Mouse (Mus musculus) monocyte, adult 2 months (primary cell): ENCODE results near the gene Nr1i3.

Source experiments
- DNase-seq, 2 experiments: peaks; one replicate each; pipeline ENCODE4 v3.0.0; 2022; ENCODE audit warnings: low spot score in 2 of 2, low read depth in 1 of 2

Gene Nr1i3

DNA sequence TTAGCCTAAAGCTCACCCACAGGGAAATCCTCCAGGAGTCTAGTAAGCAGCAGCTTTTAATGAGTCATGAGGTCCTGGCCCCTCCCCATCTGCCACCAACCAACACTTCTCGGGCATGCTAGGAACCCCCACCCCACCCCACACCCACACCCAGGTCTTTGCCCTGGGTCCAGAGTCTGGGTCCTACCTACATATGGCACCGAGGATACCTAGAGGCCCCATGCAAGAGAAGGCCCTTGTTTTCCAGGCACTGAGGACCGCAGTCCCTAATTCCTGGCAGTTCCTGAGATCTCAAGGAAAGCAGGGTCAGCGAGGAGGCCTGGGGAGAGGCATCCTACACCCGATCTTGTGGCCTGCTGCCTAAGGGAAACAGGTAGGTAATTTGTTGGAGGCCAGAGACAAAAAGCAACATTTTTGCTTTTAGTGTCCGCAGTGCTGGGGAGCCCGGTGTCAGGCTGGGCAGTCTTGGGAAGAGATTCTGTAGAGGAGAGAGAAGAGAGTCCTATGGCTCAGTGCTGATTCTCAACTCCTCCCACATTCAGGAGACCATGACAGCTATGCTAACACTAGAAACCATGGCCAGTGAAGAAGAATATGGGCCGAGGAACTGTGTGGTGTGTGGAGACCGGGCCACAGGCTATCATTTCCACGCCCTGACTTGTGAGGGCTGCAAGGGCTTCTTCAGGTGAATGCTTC is at the start of gene Nr1i3:
Gene Nr1i3 (plus strand): TSS at position 170 of the 696 bp plus-strand sequence.
- DNase-seq = no peak

DNA sequence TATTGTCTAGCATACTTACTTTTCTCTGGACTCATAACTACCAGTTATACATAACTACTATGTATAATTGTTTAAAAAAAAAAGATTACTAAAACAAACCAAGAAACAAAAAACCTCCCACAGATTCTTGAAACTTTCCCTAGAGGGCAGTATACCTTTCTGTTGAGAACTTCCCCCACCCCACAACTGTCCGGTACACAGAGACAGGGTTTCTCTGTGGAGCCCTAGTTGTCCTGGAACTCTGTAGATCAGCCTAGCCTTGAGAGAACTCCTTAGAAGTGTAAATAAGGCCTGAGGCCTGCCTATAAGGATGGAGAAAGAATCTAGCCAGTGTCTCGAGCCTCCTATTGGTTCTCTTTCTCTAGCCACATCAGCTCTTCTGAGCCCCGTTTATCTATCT is 49.5 kb upstream of the Nr1i3 start:
- no peak for DNase-seq

DNA sequence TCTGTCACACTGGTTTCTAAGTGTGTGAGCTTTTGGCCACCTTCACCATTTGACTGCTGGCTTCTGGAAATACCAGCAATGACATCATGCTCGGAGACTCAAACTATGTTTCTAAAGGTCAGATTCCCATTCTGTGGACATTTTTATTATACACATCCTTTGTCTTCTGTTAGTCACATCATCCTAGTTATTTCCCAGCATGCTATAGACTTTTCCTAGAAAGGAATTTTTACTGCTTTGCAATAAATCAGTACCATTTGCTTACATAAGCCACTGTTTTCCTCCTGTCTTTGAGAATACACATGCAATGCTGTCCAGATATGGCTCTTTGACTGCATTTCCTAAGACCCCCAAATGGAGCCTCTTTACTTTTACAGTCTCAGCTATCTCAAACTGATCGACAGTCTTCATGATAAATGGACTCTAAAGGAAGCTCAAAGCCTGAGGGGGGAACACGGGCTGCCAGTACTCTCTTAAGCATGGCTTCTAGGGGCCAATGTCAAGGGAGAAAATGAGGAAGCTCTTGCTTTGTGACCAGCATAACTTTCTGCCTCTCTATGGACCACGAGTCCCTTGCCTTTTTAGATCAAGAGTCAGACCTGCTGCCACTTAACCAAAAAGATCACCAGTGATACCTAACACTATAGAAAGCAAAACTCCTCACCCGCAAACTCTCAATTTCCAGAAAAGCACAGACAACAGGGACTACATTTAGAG is 48.0 kb upstream of the Nr1i3 start:
- DNase-seq = no peak

DNA sequence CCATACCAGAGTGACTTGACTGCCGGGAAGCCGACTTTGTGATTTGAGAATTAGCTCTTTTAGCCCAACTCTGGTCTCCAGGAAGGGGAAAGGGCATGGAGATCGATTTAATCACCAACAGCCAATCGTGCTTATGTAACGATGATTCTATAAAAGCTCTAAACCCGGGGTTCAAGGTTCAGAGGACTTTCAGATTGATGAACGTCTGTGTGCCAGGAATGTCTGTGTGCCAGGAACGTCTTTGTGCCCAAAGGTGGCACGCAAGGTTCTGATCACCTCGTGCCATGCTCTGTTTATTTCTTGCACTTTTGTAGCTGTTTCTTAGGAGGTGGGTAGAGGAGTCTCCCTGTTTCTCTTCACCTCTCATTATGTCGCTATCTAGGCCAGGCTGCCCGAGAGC is 44.9 kb upstream of the Nr1i3 start:
- no peak for DNase-seq

DNA sequence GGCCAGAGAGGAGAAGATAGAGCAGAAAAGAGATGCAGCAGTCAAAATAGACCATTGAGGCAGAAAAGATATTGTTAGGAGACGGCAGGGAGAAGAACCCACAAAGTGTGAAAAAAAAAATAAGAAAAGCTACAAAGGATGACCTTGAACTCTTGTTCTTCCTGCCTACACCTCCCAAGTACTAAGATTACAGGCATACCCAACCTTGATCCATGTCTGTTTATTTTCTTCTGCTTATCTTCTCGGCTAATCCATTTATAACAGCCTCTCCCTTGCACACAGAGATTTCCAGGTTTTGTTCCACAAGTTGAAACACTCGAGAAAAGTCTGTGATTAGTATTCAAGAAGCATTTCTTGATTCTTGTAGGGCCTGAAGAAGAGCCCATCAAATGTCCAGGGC is 43.9 kb upstream of the Nr1i3 start:
- DNase-seq = no peak

DNA sequence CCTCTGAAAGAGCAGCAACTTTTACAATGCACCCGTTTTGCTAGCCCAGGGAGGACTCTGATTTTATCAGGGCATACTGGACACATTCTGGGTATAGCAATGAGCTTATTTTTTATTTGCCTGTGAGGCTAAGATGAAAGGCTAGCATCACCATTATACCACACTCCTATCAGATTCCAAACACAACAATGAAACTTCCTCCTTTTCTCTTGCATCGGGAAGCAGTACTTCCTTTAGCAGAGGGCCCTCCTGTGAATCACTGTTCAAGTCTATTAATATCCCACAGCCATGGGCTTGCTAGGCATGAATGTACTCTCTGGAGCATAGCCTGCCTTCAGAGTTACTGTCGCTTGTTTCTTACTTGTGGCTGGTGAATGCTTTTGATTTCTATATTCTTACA is 42.6 kb upstream of the Nr1i3 start:
- DNase-seq = no peak

DNA sequence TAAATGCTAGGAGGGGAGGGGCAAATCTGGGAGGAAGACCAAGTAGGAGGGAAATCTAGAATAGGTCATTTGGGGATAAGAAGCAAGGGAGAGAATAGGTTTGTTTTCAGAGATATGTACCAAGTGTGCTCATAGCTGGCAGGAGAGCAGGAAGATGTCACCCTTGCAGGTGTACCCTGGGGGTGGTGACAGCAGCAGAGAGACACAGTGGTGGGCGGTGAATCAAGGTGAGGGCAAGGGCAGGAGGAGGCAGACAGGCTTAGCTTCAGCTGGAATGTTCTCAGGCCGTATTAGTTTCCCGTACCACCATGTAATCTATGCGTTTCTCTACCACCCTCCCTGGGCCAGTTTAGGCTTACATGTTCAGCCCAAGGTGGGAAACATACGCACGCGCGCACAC is 41.0 kb upstream of the Nr1i3 start:
- no peak for DNase-seq

DNA sequence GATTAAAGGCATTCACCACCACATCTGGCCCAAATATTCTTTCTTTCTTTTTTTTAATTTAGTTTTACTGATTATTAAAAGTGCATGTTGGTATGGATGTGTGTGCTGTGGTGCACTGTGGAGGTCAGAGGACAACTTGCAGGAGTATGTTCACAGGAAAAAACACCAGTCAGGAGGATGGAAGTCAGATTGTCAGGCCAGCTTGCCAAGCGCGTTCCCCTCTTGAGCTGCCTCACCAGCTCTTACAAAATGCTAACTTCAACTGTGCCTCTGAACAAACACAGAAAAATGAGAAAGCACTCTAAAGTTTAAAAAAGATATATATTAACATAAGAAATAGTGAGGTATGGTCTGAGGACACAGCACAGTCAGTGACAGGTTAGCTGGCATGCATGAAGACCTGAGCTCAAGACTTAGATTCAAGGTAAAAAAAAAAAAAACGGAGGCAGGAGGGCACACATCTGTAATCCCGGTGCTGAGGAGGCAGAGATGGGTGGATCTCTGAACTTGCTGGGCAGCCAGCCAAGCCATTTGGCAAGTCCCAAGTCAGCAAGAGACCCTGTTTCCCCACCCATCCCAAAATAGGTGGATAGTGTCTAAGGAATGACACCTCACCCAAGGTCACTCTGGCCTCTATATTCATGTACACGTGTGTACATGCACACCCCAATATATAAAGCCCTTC is 34.1 kb upstream of the Nr1i3 start:
- DNase-seq = no peak

DNA sequence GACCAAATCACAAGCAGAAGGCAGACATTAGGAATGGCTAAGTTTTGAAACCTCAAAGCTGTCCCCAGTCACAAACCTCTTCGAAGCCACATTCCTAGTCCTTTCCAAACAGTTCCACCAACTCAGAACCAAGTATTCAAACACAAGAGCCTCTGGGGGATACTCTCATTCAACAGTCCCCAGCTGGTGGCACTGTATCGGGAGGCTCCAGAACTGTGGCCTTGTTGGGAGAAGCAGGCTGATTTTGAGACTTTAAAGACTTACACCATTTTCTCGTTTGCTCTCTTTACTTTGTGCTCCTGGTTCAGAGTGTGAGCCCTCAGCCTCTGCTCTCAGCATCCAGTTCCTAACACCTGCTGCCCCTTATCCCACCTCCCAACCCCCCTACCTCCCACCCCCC is 30.7 kb upstream of the Nr1i3 start:
- DNase-seq = no peak

DNA sequence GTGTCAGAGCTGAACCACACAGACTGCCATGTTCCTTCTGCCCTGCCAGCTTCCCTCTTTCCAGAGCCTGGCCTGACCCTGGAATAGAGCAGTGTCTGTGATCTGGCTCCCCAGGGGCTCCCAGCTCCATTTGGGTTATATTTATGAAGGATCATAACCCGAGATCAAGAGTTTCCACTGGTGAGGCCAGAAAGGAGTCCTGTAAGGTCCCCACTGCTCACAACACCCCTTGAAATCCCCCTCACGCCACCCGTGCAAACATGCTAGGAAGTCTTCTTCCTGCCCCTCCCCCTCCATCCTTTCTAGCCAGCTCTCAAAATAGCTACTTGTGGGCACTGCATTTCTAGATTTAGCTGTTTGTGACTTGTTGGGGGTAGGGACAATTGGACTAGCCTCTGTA is 30.1 kb upstream of the Nr1i3 start:
- no peak for DNase-seq

DNA sequence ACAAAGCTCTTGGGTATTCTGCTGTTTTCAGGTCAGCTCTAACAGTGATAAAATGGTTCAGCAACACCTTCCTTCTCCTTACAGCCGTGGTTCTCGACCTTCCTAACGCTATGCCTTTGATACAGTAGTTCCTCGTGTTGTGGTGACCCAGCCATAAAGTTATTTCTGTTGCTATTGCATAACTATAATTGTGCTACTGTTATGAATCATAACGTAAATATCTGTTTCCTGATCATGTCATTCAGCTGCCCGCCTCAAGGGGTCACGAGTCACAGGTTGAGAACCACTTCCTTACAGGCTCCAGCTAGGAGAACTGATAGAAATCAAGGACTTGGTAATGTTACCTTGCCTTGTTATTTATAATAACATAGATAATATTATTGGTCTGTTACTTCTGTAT is 29.5 kb upstream of the Nr1i3 start:
- peak; percentile 56 to 58 for DNase-seq

DNA sequence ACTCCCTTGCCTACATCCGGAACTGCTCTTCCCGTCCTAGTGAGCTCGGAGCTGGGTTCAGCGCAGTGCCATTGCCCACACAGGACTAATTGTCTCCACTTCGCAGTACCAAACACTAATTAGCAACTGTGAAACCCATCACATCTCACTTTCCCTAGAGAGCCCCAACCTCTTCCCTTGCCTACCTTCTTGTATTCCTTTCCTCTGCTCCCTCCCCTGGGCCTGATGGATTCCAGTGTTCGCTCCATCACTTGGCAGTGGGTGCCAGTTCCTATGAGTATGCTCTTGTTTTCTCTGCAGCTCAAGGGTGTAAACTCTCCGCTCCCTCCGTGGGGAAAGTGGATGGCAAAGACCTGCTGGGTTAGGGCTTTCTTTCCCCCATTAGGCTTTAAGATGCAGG is 28.1 kb upstream of the Nr1i3 start:
- no peak for DNase-seq

DNA sequence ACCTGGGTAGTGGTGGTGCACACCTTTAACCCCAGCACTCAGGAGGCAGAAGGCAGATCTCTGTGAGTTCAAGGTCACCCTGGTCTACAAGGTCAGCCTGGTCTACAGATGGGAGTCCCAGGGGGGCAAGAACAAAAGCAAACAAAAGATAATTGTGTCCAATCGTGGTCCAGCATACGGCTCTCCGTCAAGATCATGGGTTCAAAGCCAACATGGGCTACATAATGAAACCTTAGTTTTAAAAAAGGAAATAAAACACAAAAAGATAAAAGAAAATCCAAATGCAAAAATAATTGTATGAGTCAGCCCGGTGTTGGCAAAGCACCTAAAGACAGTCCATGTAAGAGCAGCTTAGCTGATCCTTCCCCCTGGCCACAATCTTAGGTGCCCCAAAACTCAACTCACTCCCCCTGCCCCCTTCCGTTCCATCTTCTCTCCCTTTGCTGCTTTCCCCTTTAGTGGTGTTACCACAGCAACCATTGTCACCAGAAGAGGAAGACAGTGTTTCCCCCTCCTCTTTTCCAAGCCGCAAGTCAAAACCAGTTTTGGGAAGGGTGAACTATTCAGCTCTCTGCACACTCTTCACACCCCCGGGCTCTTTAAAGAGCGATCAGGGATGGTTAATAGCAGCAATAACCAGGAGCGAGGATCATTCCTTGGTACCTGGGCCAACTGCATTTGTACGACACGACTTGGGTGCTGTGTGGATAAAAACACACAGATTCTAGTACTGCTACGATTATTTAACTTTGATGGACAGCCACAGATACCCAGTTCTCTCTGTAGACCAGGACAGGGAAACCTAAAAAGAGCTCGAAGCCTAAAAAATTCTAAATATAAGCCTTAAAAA is 25.7 kb upstream of the Nr1i3 start:
- DNase-seq = no peak

DNA sequence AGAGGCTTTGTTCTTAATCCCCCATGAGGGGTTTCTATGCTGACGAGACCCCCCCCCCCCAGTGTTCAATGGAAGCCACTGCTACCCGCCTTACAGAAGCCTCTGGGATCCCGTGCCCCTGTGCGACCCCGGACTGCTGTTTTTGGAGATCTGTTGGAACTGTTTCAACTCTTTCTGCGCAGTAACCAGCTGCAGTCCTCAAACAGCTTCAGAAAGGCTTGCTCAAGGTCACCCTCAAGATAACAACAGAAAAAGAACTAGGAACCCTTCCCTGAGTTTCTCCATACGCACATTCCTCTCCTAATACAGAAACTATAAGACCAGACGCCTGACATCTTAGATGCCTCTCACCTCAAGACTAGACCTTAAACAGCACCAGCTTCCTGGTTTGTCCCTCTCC is 24.7 kb upstream of the Nr1i3 start:
- DNase-seq = no peak

DNA sequence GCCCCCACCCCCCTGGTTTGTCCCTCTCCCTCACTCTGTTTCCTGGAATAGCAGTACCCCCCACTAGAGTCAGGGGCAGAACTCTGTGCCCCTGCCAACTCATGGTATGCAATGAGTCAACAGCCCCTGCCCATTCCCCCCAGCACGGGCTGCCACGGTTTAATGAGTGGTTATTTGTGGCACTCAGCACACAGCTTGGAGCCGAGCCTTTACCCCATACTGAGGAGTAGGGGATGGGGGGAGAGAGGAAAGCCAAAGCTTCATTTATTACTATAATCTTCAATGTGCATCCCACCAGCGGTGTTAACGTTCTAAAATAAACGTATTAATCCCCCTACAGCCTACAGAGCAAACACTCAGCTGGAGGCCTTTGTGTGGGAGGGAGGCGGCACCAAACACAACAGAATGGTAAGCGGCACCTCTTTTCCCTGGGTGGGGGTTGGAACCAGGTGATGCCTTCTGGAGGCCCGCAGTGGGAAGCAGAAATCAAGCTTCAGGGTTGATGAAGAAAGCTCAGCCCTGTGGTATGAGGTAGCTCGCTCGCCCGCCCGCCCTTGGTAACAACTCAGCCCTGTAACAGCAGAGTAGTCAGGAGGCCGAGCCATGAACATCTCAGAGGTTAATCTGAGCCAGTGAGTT is 24.2 kb upstream of the Nr1i3 start:
- DNase-seq = no peak

DNA sequence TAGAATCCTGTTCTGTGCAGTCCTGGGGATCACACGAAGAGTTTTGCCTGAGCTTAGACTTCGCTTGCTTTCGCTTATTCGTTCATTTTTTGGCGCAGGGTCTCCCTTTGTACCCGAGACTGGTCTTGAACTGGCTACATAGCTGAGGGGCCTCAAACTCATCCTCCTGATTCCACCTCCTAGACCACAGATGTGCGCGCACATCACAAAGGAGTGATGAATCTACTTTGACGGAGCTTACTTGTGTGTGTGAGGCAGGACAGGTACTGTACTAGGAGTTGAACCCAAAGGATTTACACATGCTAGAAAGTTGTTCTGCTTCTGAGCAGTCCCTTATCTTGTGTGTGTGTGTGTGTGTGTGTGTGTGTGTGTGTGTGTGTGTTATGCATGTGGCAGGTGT is 22.9 kb upstream of the Nr1i3 start:
- DNase-seq = no peak

DNA sequence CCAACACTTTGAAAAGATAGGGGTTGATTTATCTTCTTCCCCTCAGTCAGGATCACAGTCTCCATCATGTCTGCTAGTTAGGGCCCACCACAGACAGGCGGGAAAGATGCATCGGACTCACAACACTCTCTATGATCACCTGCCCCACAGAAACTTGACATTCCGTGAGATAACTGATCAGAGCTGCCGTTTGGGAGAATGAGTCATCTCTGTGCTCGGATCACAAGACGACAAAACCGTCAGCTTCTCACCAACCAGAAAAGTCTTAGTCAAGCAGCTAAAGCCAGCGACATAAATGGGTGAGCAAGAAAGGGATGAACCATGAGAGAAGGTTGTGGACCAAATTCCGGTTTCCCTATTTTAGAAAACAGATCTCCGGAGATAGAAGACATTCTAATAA is 21.5 kb upstream of the Nr1i3 start:
- DNase-seq = no peak

DNA sequence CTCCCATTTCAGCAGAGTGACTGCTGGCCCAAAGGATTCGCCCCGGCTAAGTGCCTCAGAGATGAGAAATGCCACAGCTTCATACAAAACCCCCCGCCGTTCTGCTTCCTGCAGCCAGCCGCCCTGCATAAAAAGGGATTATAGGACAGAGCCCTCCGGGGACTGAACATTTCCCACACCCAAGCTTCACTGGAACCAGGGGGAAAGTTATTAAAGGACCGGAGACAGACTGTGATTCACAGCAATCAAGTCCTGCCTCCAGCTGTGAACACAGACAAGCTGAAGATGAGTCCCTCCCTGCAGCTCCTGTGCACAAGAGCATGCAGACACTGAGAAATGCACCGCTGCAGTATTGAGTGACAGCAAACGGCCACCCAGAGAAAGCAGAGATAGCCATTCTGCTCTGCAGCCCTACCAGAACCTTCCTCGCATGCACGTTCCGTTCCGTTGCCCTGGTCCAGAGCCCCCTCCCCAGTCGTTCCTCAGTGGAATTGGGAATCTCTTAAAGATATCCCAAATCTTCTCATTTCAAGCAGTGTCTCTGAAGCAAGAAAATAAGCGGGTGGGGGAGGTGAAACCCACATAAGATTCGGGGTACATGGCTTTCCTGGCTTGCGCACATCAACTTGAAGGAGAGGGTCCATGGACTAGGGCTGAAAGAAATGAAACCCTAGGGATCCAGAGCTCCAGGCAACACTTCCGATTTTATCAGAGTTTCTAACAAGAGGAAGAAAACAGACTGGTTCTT is 20.5 kb upstream of the Nr1i3 start:
- no peak for DNase-seq

DNA sequence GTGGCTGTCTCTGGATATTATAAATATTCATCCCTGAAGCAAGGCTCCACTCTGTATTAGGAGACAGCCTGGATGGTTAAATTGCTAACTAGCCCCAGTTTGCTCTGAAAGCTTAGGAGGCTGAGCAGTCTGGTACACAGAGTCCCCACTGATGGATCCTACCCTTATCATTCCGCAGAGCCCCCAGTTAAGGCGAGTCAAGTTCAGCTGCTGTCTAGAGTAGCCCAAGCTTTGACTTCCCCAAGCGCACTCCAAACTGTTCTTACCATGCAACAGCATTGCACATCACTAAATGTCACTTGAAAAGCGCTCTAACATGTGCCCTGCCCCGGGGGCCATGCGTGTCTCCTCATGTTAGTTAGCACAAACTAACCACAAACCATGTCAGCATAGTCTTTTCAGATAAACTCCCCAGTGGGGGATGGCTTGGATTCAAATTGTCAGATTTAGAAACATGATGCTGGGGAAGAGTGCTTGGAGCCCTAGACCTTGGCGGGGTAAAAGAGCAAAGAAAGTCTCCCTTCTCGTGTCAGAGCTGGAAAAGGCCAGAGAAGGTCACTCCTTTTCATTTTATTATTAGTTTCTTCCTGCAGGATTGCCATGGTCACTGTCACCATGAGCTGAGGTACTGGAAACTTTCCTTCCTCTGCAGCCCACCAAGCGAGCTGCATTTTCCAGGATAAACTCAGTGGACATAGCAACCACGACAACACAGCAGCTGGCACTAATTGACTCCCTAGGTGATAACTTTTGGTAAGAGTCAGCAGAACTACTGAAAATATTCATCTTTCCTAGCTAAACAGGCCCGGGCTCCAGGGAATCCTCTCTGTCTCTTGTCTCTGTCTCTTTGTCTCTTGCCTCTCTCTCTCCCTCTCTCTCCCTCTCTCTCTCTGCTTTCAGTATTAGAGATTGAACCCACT is 19.6 kb upstream of the Nr1i3 start:
- no peak for DNase-seq
